Mouse (Mus musculus): Measurements from ENCODE around the gene Fbxl8.
"Not testable (repeated sequence)": the region's sequence is repeated elsewhere in the genome, so short reads cannot be mapped to it uniquely, and the experiment has no call there.

Gene Fbxl8

GRCm38 (mm10) chr8:105264024-105264982 is at the start of gene Fbxl8, which contains the start of gene Tradd:
Gene Fbxl8 (plus strand): TSS chr8:105264648.
Gene Tradd (minus strand): TSS chr8:105264609.
- DNase-seq (ENCODE audit: low spot score in 2 of 2) = peak; percentile 74 to 89

- DNase-seq (ENCODE audit: low spot score in 2 of 2) = no peak
Measured at GRCm38 (mm10) chr8:105217926-105218522, 46.4 kb upstream of the Fbxl8 start.

GRCm38 (mm10) chr8:105223850-105224249 is 40.6 kb upstream of the Fbxl8 start:
- DNase-seq (ENCODE audit: low spot score in 2 of 2) = no peak

GRCm38 (mm10) chr8:105224413-105225271 is 39.8 kb upstream of the Fbxl8 start, which contains the start of gene D230025D16Rik:
Gene D230025D16Rik (plus strand): TSS chr8:105225145.
- DNase-seq (ENCODE audit: low spot score in 2 of 2) = peak; percentile 96 to 98

- no peak for DNase-seq (ENCODE audit: low spot score in 2 of 2)
Measured at GRCm38 (mm10) chr8:105225272-105225593, 39.2 kb upstream of the Fbxl8 start.

GRCm38 (mm10) chr8:105225917-105226316 is 38.5 kb upstream of the Fbxl8 start:
- no peak for DNase-seq (ENCODE audit: low spot score in 2 of 2)

GRCm38 (mm10) chr8:105231503-105232320 is 32.7 kb upstream of the Fbxl8 start:
- DNase-seq (ENCODE audit: low spot score in 2 of 2) = no peak

- DNase-seq (ENCODE audit: low spot score in 2 of 2) = not testable (repeated sequence)
Measured at GRCm38 (mm10) chr8:105232321-105232693, 32.1 kb upstream of the Fbxl8 start.

- no peak for DNase-seq (ENCODE audit: low spot score in 2 of 2)
Measured at GRCm38 (mm10) chr8:105233126-105233935, 31.1 kb upstream of the Fbxl8 start.

- no peak for DNase-seq (ENCODE audit: low spot score in 2 of 2)
Measured at GRCm38 (mm10) chr8:105235206-105235605, 29.2 kb upstream of the Fbxl8 start.

- no peak for DNase-seq (ENCODE audit: low spot score in 2 of 2)
Measured at GRCm38 (mm10) chr8:105237442-105238142, 26.9 kb upstream of the Fbxl8 start.

- DNase-seq (ENCODE audit: low spot score in 2 of 2) = no peak
Measured at GRCm38 (mm10) chr8:105241016-105241415, 23.4 kb upstream of the Fbxl8 start.

- no peak for DNase-seq (ENCODE audit: low spot score in 2 of 2)
Measured at GRCm38 (mm10) chr8:105251954-105252353, 12.5 kb upstream of the Fbxl8 start.

GRCm38 (mm10) chr8:105252680-105253537 is 11.5 kb upstream of the Fbxl8 start:
- DNase-seq (ENCODE audit: low spot score in 2 of 2) = no peak

GRCm38 (mm10) chr8:105253766-105254151 is 10.7 kb upstream of the Fbxl8 start:
- peak in 1 of 2 experiments; percentile 63 for DNase-seq (ENCODE audit: low spot score in 2 of 2)

GRCm38 (mm10) chr8:105254152-105254965 is 10.1 kb upstream of the Fbxl8 start:
- DNase-seq (ENCODE audit: low spot score in 2 of 2) = peak; percentile 90 to 97

GRCm38 (mm10) chr8:105254966-105255350 is 9.5 kb upstream of the Fbxl8 start, which contains the start of gene B3gnt9:
Gene B3gnt9 (minus strand): TSS chr8:105255153.
- DNase-seq (ENCODE audit: low spot score in 2 of 2) = peak; percentile 70 to 81

Data from spleen, postnatal 4 days (tissue).